Mouse (Mus musculus) liver, adult 10 weeks (tissue): ENCODE data around the gene Palld. TPM values are rescaled to one million over a fixed set of nuclear protein-coding genes. Genes with fewer than 3 reads are reported as not detected.

ENCODE experiments used
- polyA plus RNA-seq: library from polyadenylated mRNA; stranded (reverse); fragments of 350-450 nt; fragmentation: Illumina TruSeq; extraction: RNeasy Lipid Tissue Mini Kit (QIAGEN cat#74804); gene quantifications from one replicate; pipeline ENCODE4 v1.2.3, GENCODE M21; 2014; ENCODE audit warnings: low read depth, low replicate concordance

Palld gene
- 44.3 TPM for polyA plus RNA-seq

DNA sequence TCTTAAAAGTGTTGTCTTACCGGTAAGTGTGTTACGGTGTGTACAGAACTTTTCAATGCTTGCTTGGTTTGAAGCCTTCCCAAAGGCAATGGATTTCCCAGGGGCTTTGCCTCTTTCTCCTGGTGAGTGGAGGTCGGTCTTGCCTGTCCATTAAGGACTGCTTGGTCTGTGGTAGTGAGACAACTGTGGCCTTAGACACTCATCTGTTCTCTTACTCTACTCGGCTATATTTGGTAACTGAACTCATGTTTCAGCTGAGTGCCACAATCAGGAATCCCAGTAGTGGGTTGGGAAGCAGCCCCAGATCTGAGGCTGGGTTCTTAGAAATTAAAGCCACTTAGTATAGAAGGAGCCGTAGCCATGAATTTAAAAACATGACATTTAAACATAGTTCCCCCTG, at the start of gene Palld:
Gene Palld (minus strand): TSS at position 170 of the 400 bp plus-strand sequence.

DNA sequence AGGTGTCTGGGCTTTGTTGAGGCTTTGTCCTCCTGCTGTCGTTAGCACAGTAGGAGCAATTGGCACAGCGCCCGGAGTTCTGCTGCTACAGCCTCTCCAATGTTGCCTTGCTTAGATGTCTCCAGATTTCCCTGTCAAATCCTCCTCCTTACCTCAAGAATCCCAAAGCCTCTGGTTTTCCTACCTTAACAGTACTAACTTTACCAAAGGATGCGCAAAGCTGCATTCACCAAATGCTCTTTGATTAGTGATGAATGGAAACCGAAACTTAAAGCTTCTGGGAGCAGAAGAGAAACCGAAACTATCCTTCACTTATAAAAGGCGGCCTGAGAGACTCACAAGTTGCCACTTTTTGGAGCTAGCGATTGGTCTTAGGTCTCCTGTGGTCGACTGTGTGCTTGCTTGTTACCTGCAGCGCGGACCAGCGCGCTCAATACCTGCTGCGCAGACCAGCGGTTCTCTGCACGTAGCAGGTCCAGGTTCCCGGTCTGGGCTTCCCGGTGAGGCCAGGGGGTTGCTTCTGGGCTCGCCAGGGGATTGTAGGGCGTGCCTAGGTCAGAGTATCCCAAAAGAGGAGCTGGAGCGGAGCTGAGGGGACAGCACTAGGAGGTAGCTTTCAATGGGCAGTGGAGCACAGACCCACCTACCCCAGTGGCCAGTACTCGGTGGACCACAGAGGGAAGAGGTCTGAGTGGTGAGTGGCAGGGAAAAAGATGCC, 25.4 kb upstream of the Palld start, which contains the start of gene Ddx60:
Gene Ddx60 (plus strand): TSS at position 311 of the 718 bp plus-strand sequence.

DNA sequence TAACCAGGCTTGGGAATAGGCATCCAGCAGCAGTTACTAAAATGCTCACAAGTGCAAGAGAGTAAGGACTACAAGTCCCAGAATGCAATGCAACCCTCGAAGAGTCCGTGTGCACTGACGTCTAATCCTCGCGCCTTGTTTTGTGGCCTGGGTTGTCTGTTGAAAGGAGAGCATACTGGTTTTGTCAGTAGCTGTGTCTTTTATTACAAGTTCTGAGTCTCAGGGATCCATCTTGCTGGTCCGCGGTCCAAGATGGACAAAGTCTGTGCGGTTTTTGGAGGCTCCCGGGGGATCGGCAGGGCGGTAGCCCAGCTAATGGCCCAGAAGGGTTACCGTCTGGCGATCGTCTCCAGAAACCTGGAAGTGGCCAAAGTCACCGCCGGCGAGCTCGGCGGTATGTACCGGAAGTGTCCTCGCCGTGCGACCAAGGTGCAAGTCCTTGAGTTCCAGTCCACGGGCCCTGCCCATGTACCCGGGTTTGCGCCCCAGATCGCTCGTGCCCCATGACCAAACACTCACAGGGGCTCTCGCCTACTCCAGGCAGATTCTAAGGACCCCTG, 414.8 kb downstream of the Palld start, which contains the start of gene Cbr4:
Gene Cbr4 (plus strand): TSS at position 138 of the 560 bp plus-strand sequence.

Other genes with a start within 250 kb of the Palld start
- 4.8 TPM for gene Ddx60, start 25.4 kb upstream of the Palld start, polyA plus RNA-seq
- gene Anxa10, start 220.5 kb upstream of the Palld start, polyA plus RNA-seq, result not detected